Mouse (Mus musculus) neural tube, embryonic 12.5 days (tissue): ENCODE results near the gene Herc3. TPM values are rescaled to one million over a fixed set of nuclear protein-coding genes. Genes with fewer than 3 reads are reported as not detected.
A peak's percentile ranks its signal among the peaks of the same experiment; 100 is the strongest.

Source experiments
- ATAC-seq: fragments of 200-750 bp; cut with Nextera tagmentation; 2 replicates; pipeline ENCODE4 v1.8.0; 2017; ENCODE audit warnings: low read depth, mild to moderate bottlenecking, moderate TSS enrichment, moderate library complexity; ENCODE audit not compliant: low FRiP score
- H3K27ac ChIP-seq: fragments of 300-500 bp; sonication (generic); 2 replicates; pipeline ENCODE4 v1.5.1; 2016
- H3K27me3 ChIP-seq: fragments of 300-500 bp; sonication (generic); replicated peaks from 2 replicates; pipeline ENCODE4 v1.6.1; 2016; ENCODE audit warnings: mild to moderate bottlenecking
- H3K36me3 ChIP-seq: fragments of 300-500 bp; sonication (generic); 2 replicates; pipeline ENCODE4 v1.6.1; 2016; ENCODE audit warnings: mild to moderate bottlenecking
- H3K4me1 ChIP-seq: fragments of 300-500 bp; sonication (generic); 2 replicates; pipeline ENCODE4 v1.6.1; 2016
- H3K4me2 ChIP-seq: fragments of 300-500 bp; sonication (generic); replicated peaks from 2 replicates; pipeline ENCODE4 v1.6.1; 2016; ENCODE audit warnings: mild to moderate bottlenecking
- H3K4me3 ChIP-seq: fragments of 300-500 bp; sonication (generic); 2 replicates; pipeline ENCODE4 v1.5.1; 2016
- H3K9ac ChIP-seq: fragments of 300-500 bp; sonication (generic); 2 replicates; pipeline ENCODE4 v1.6.1; 2016; ENCODE audit warnings: mild to moderate bottlenecking
- H3K9me3 ChIP-seq: fragments of 300-500 bp; sonication (generic); 2 replicates; pipeline ENCODE4 v1.6.1; 2016; ENCODE audit warnings: mild to moderate bottlenecking
- WGBS: fragments of 180-500 bp; shearing (Covaris S2); methylation state at CpG from one replicate; pipeline ENCODE4 v1.1.7; 2016; 5-methylcytosine and 5-hydroxymethylcytosine counted together
- polyA plus RNA-seq: library from polyadenylated mRNA; unstranded; fragments of >200 nt; fragmentation: Nextera tagmentation; extraction: Ambion mirVana; gene quantifications from 2 replicates; pipeline ENCODE4 v1.2.1, GENCODE M21; 2016

The Herc3 gene
- polyA plus RNA-seq, 1 experiment from 2014 or later = 15.9 TPM

GRCm38 (mm10) chr6:58962691-58963090 lies 131.4 kb downstream of the Herc3 start:
- Histone ChIP-seq H3K9me3 (no peaks in the 10 kb centered on the region), H3K36me3 (no peaks in the 10 kb centered on the region), H3K4me2 (no peak overlapping the region), H3K4me1 (peaks cover 11% of the 10 kb centered on the region; the same call in 1 of the 2 replicates), H3K27ac (no peak overlapping the region), H3K4me3 (no peak overlapping the region), H3K9ac (no peak overlapping the region), H3K27me3 (no peaks in the 10 kb centered on the region)
- no peak for ATAC-seq
- WGBS = 86% methylated on average over 5 of the region's 5 CpGs

GRCm38 (mm10) chr6:58964091-58964490 lies 132.8 kb downstream of the Herc3 start:
- H3K4me1 ChIP-seq = peaks cover 11% of the 10 kb centered on the region; the same call in 1 of the 2 replicates
- no peak overlapping the region for H3K27ac ChIP-seq
- H3K4me2 ChIP-seq = no peak overlapping the region
- WGBS = 93% methylated on average over 2 of the region's 2 CpGs
- no peak for ATAC-seq
- H3K27me3 ChIP-seq = no peaks in the 10 kb centered on the region
- H3K4me3 ChIP-seq = no peak overlapping the region
- H3K9me3 ChIP-seq = no peaks in the 10 kb centered on the region
- no peak overlapping the region for H3K9ac ChIP-seq
- H3K36me3 ChIP-seq = no peaks in the 10 kb centered on the region

GRCm38 (mm10) chr6:58964565-58964964 lies 133.3 kb downstream of the Herc3 start:
- H3K4me3 ChIP-seq = no peak overlapping the region
- H3K27ac ChIP-seq = no peak overlapping the region
- H3K4me1 ChIP-seq = peaks cover 11% of the 10 kb centered on the region; the same call in 1 of the 2 replicates
- H3K9me3 ChIP-seq = no peaks in the 10 kb centered on the region
- H3K4me2 ChIP-seq = no peak overlapping the region
- ATAC-seq = peak; percentile 34; the same call in 1 of the 2 replicates
- H3K27me3 ChIP-seq = no peaks in the 10 kb centered on the region
- H3K9ac ChIP-seq = no peak overlapping the region
- H3K36me3 ChIP-seq = no peaks in the 10 kb centered on the region

- peak overlapping the region; percentile 38 for H3K4me2 ChIP-seq
- peaks cover 11% of the 10 kb centered on the region; the same call in 1 of the 2 replicates for H3K4me1 ChIP-seq
- no peaks in the 10 kb centered on the region for H3K9me3 ChIP-seq
- H3K9ac ChIP-seq = no peak overlapping the region
- no peak overlapping the region for H3K27ac ChIP-seq
- H3K36me3 ChIP-seq = no peaks in the 10 kb centered on the region
- WGBS = 32% methylated on average over 12 of the region's 12 CpGs
- no peak overlapping the region for H3K4me3 ChIP-seq
- no peaks in the 10 kb centered on the region for H3K27me3 ChIP-seq
- ATAC-seq = peak; percentile 70
These were observed 134.0 kb downstream of the Herc3 start for GRCm38 (mm10) chr6:58965071-58965831.

GRCm38 (mm10) chr6:58968272-58968671 lies 137.0 kb downstream of the Herc3 start:
- peaks cover 11% of the 10 kb centered on the region; the same call in 1 of the 2 replicates for H3K4me1 ChIP-seq
- H3K4me2 ChIP-seq = no peak overlapping the region
- no peaks in the 10 kb centered on the region for H3K27me3 ChIP-seq
- ATAC-seq = no peak
- WGBS = 50% methylated on average over 3 of the region's 3 CpGs
- H3K36me3 ChIP-seq = no peaks in the 10 kb centered on the region
- no peaks in the 10 kb centered on the region for H3K9me3 ChIP-seq
- H3K9ac ChIP-seq = no peak overlapping the region
- H3K27ac ChIP-seq = no peak overlapping the region
- H3K4me3 ChIP-seq = no peak overlapping the region

Other genes with a start within 250 kb of the Herc3 start
- 40.4 and 44.0 TPM in 2 replicates for gene Abcg2, start 246.9 kb upstream of the Herc3 start, polyA plus RNA-seq
- gene Nap1l5, start 75.6 kb downstream of the Herc3 start, polyA plus RNA-seq = 67.1 and 72.7 TPM in 2 replicates
- gene Fam13a, start 193.1 kb downstream of the Herc3 start, polyA plus RNA-seq = 4.5 and 5.7 TPM in 2 replicates